Mouse (Mus musculus): Measurements from ENCODE around the gene Olfr1463.

Gene Olfr1463

DNA sequence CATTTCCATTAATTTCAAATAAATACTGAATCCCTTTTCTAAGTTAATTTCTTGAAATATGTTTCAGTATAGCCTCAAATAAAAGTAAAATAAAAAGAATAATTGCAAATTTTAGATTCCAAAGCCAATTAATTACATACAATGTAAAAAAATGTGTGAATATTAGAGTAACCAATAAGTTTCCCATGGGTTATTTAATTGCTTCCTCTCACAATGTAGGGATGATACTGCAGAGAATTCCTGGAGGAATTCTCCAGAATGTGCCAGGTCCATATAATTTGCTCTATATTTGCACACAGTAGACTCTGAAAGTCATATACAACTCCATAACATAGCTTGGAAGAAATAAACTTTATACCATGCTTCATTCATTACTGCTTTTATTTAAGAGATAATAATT lies at the start of gene Olfr1463:
Gene Olfr1463 (plus strand): TSS at position 301 of the 400 bp plus-strand sequence.
- in situ Hi-C loops (cut with MboI, MseI), result no loop called here

DNA sequence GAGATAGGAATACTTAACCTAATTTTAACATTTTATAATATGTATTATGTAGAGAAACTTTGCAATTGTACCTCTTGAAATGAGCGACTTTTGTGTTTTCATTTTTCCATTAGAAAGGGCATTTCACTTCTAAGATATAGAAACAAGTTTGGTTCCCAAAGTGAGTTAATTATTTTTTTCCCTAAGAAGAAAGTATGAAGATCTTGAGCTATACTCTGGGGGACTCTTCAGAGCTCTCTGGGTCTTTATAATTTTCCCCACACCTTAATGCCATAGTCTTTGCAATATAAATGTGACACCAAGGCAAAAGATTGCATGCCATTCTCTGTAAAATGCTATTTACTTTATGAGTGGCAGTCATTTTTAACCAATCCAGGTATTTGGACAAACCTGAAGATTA lies 45.7 kb upstream of the Olfr1463 start, which contains the start of gene Olfr1462:
Gene Olfr1462 (plus strand): TSS at position 301 of the 400 bp plus-strand sequence.
- in situ Hi-C loops (cut with MboI, MseI), result no loop called here

DNA sequence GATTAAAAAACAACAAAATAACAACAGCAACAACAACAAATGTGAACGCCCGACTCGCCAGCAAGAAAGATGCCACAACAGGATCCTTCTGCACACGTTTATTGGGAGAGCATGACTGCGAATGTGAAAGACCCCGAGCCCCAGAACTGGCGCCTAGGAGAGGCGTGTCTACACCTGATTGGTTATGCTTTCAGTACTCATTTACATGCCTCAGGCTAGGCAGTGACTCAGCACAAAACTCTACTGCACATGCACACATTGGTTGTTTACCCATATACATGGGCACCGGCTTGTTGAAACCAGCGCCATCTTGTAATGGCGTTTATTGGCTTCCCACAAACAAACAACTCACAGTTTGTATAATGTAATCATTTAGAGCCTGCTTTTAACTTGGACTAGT lies 9.5 kb upstream of the Olfr1463 start:
- in situ Hi-C loops (cut with MboI, MseI), result no loop called here

Measured in T-helper 17 cell (primary cell).